Mouse (Mus musculus) liver, adult 2 months (tissue): ENCODE results near the gene Prm1. TPM values are rescaled to one million over a fixed set of nuclear protein-coding genes. Genes with fewer than 3 reads are reported as not detected.
A peak's percentile ranks its signal among the peaks of the same experiment; 100 is the strongest.
"Not testable (repeated sequence)": the region's sequence is repeated elsewhere in the genome, so short reads cannot be mapped to it uniquely, and the experiment has no call there.

Experiments
- DNase-seq: peaks from one replicate; pipeline ENCODE4 v3.0.0-alpha.2; 2011; ENCODE audit warnings: low read depth, low spot score; ENCODE audit errors: extremely low read depth
- H3K27ac ChIP-seq: fragments of 200-500 bp; replicated peaks from 2 replicates; pipeline ENCODE4 v1.5.1; 2012; ENCODE audit warnings: low read depth, mild to moderate bottlenecking, control low read depth, inconsistent platforms, low read length; ENCODE audit not compliant: insufficient read depth
- H3K27me3 ChIP-seq: fragments of 200-500 bp; 2 replicates; pipeline ENCODE4 v1.6.1; 2012; ENCODE audit warnings: mild to moderate bottlenecking, moderate library complexity, low read length, inconsistent platforms; ENCODE audit not compliant: control insufficient read depth, insufficient read depth
- H3K36me3 ChIP-seq: fragments of 200-500 bp; 2 replicates; pipeline ENCODE4 v1.6.1; 2012; ENCODE audit warnings: low read length, inconsistent platforms; ENCODE audit not compliant: control insufficient read depth, insufficient read depth
- H3K4me1 ChIP-seq: fragments of 200-500 bp; 2 replicates; pipeline ENCODE4 v1.6.1; 2011; ENCODE audit warnings: low read length; ENCODE audit not compliant: control insufficient read depth, insufficient read depth
- H3K4me3 ChIP-seq: fragments of 200-500 bp; 2 replicates; pipeline ENCODE4 v1.5.1; 2011; ENCODE audit warnings: low read depth, mild to moderate bottlenecking, control low read depth, low read length, moderate library complexity; ENCODE audit not compliant: insufficient read depth
- H3K79me2 ChIP-seq: fragments of 200-500 bp; 2 replicates; pipeline ENCODE4 v1.6.1; 2012; ENCODE audit warnings: inconsistent platforms, mild to moderate bottlenecking, low read length, moderate library complexity; ENCODE audit not compliant: control insufficient read depth, insufficient read depth
- H3K9ac ChIP-seq: fragments of 200-500 bp; 2 replicates; pipeline ENCODE4 v1.6.1; 2012; ENCODE audit warnings: low read depth, mild to moderate bottlenecking, control low read depth, inconsistent platforms, low read length
- CTCF ChIP-seq: fragments of 200-500 bp; IDR thresholded peaks from 2 replicates; pipeline ENCODE4 v1.5.1; 2011; ENCODE audit warnings: low read depth, low read length, control low read depth
- POLR2A ChIP-seq: fragments of 200-500 bp; IDR thresholded peaks from 2 replicates; pipeline ENCODE4 v1.6.1; 2011; ENCODE audit warnings: low read length, control low read depth; ENCODE audit not compliant: insufficient read depth; ENCODE audit errors: extremely low read depth
- WGBS: fragments of 180-500 bp; shearing (Covaris S2); methylation state at CpG from one replicate; pipeline ENCODE4 v1.1.7; 2018; 5-methylcytosine and 5-hydroxymethylcytosine counted together
- polyA plus RNA-seq: library from polyadenylated mRNA; depleted of rRNA; stranded (reverse); fragments of >200 nt; gene quantifications from 2 replicates; pipeline ENCODE4 v1.2.3, GENCODE M21; 2012
- total RNA-seq: library from RNA; depleted of rRNA; stranded (reverse); fragments of >200 nt; gene quantifications from 2 replicates; pipeline ENCODE4 v1.2.3, GENCODE M21; 2014

Prm1 gene
- total and polyA plus RNA-seq, 2 experiments: not detected

DNA sequence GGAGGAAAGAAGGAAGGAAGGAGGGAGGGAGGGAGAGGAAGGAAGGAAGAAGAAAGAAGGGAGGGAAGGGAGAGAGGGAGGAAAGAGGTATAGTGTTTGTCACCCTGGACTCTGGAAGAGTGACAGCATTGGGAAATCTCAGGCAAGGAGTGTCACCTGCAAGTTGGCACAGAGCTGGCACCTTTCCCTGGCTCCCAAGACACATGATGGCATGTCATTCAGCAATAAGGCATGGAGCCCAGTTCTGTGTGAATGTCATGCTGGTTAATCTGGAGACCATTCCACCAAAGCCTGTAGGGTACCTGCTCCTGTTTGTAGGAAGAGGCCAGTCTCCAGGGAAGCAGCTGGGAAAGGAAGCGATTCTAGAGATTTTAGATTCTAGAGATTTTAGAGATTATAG is 4.7 kb upstream of the Prm1 start:
- Histone ChIP-seq H3K4me1 (peaks cover 3% of the 10 kb centered on the region; the same call in 1 of the 2 replicates), H3K27ac (no peak overlapping the region), H3K79me2 (no peaks in the 10 kb centered on the region), H3K27me3 (no peaks in the 10 kb centered on the region), H3K9ac (no peak overlapping the region), H3K4me3 (no peak overlapping the region), H3K36me3 (no peaks in the 10 kb centered on the region)
- 97% methylated on average over 1 of the region's 1 CpGs for WGBS
- TF ChIP-seq POLR2A (no peak), CTCF (no peak)
- peak; percentile 23 for DNase-seq

- WGBS: 63% methylated on average over 3 of the region's 3 CpGs
Observed at GRCm38 (mm10) chr16:10802420-10802819, 3.2 kb downstream of the Prm1 start.

DNA sequence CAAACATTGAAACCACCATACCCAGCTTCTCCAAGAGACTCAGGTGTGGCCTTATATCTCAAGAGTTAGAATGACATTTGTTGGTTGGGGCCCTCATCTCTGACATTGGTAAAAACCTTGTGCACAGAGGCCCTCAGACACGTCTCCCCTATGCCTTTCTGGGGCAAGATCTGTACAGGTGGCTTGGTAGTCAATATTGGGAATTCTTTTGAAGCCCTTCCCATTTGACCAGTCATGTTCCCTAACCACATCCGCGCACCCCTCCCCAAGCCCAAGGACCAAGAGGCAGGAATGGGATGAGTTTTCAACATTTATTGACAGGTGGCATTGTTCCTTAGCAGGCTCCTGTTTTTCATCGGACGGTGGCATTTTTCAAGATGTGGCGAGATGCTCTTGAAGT is 9.6 kb downstream of the Prm1 start, which contains the start of gene Prm2:
Prm2 (minus strand) TSS at position 101 of the 400 bp plus-strand sequence.
- no peaks in the 10 kb centered on the region for H3K79me2 ChIP-seq
- no peak within 1 kb of the TSS for H3K4me3 ChIP-seq
- no peaks in the 10 kb centered on the region for H3K36me3 ChIP-seq
- no peak for DNase-seq
- H3K27me3 ChIP-seq: 0 out of 2 replicates have a peak, but pooled peaks cover 3% of the 10 kb centered on the region
- TF ChIP-seq CTCF: no peak
- TF ChIP-seq POLR2A: no peak
- no peak within 1 kb of the TSS for H3K27ac ChIP-seq
- WGBS: 74% methylated on average over 6 of the region's 6 CpGs
- no peaks in the 10 kb centered on the region for H3K4me1 ChIP-seq
- H3K9ac ChIP-seq: no peak within 1 kb of the TSS

More at GRCm38 (mm10) chr16:10802420-10802819, 3.2 kb downstream of the Prm1 start:
- not testable (repeated sequence) for H3K9ac ChIP-seq, DNase-seq, H3K27ac ChIP-seq, H3K4me1 ChIP-seq, H3K79me2 ChIP-seq, H3K36me3 ChIP-seq, H3K27me3 ChIP-seq, H3K4me3 ChIP-seq

DNA sequence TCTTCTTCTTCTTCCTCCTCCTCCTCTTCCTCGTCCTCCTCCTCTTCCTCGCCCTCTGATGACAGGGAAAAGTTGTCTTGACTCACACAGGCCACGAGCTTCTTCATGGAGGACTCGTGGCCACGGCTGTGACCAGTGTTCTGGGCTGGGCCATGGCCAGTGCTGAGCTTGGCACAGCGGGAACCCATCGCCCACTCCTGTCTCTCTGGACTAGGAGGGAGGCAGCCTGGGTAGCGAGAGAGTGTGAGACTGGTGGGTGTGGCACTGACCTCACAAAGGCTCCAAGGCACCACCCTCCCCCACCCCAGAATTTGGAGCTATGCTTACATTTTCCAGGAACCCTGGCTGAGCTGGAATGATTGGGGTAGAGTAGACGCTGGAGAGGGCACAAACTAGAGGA is 14.9 kb downstream of the Prm1 start, which contains the start of gene Prm3:
Prm3 (minus strand) TSS at position 213 of the 400 bp plus-strand sequence.
- WGBS: 91% methylated on average over 9 of the region's 9 CpGs
- no peak for TF ChIP-seq CTCF
- no peak for TF ChIP-seq POLR2A
- Histone ChIP-seq H3K27ac (no peak within 1 kb of the TSS), H3K27me3 (no peaks in the 10 kb centered on the region), H3K79me2 (no peaks in the 10 kb centered on the region), H3K36me3 (no peaks in the 10 kb centered on the region), H3K4me1 (no peaks in the 10 kb centered on the region), H3K4me3 (no peak within 1 kb of the TSS), H3K9ac (no peak within 1 kb of the TSS)
- DNase-seq: no peak

- H3K79me2 ChIP-seq: no peaks in the 10 kb centered on the region
- H3K4me3 ChIP-seq: no peak overlapping the region
- no peak for TF ChIP-seq CTCF
- TF ChIP-seq POLR2A: no peak
- H3K36me3 ChIP-seq: no peaks in the 10 kb centered on the region
- no peak overlapping the region for H3K27ac ChIP-seq
- WGBS: 96% methylated on average over 4 of the region's 4 CpGs
- H3K4me1 ChIP-seq: no peaks in the 10 kb centered on the region
- DNase-seq: no peak
- no peak overlapping the region for H3K9ac ChIP-seq
- H3K27me3 ChIP-seq: 0 out of 2 replicates have a peak, but pooled peaks cover 5% of the 10 kb centered on the region
Observed at GRCm38 (mm10) chr16:10788866-10789265, 16.8 kb downstream of the Prm1 start.

- no peak for DNase-seq
- no peaks in the 10 kb centered on the region for H3K79me2 ChIP-seq
- H3K27ac ChIP-seq: no peak within 1 kb of the TSS
- no peak within 1 kb of the TSS for H3K9ac ChIP-seq
- 75% methylated on average over 16 of the region's 16 CpGs for WGBS
- no peaks in the 10 kb centered on the region for H3K36me3 ChIP-seq
- TF ChIP-seq POLR2A: no peak
- TF ChIP-seq CTCF: no peak
- no peak within 1 kb of the TSS for H3K4me3 ChIP-seq
- H3K27me3 ChIP-seq: 0 out of 2 replicates have a peak, but pooled peaks cover 5% of the 10 kb centered on the region
- H3K4me1 ChIP-seq: no peaks in the 10 kb centered on the region
Observed at GRCm38 (mm10) chr16:10788271-10788670, 17.4 kb downstream of the Prm1 start, which contains the start of gene Tnp2. Tnp2 (minus strand) TSS chr16:10788660.
